Mouse (Mus musculus): ENCODE data around the gene Gm4894. TPM values are rescaled to one million over a fixed set of nuclear protein-coding genes. Genes with fewer than 3 reads are reported as not detected.

Gene Gm4894
- polyA plus RNA-seq, 1 experiment: not detected

- H3K27me3 ChIP-seq (ENCODE audit: control insufficient read depth, insufficient read depth, low read length): no peaks in the 10 kb centered on the region
Measured at GRCm38 (mm10) chr9:49229054-49229453, 21.3 kb upstream of the Gm4894 start.

GRCm38 (mm10) chr9:49246839-49247238, 3.5 kb upstream of the Gm4894 start:
- no peak for TF ChIP-seq POLR2A (IDR thresholded peaks at IDR 0.05; ENCODE audit: low read depth, low read length)
- peak; percentile 48; the same call in 1 of the 2 replicates for TF ChIP-seq CTCF (IDR thresholded peaks at IDR 0.05; ENCODE audit: extremely low read depth, insufficient read length, insufficient replicate concordance, low read depth, low read length)
- Histone ChIP-seq H3K4me3 (ENCODE audit: low read depth, low read length) (no peak overlapping the region), H3K27me3 (ENCODE audit: control insufficient read depth, insufficient read depth, low read length) (no peaks in the 10 kb centered on the region), H3K36me3 (ENCODE audit: control insufficient read depth, insufficient read depth, low read length) (no peaks in the 10 kb centered on the region), H3K4me1 (ENCODE audit: control insufficient read depth, insufficient read depth, insufficient read length, low read length) (no peaks in the 10 kb centered on the region), H3K27ac (ENCODE audit: insufficient read depth, low read depth, low read length) (no peak overlapping the region)
- WGBS: 24% methylated on average over 7 of the region's 7 CpGs

More at GRCm38 (mm10) chr9:49229054-49229453, 21.3 kb upstream of the Gm4894 start:
- 73% methylated on average over 2 of the region's 2 CpGs for WGBS
- no peak for TF ChIP-seq CTCF (IDR thresholded peaks at IDR 0.05; ENCODE audit: extremely low read depth, insufficient read length, insufficient replicate concordance, low read depth, low read length)
- TF ChIP-seq POLR2A (IDR thresholded peaks at IDR 0.05; ENCODE audit: low read depth, low read length): no peak
- Histone ChIP-seq H3K36me3 (ENCODE audit: control insufficient read depth, insufficient read depth, low read length) (no peaks in the 10 kb centered on the region), H3K27ac (ENCODE audit: insufficient read depth, low read depth, low read length) (no peak overlapping the region), H3K4me3 (ENCODE audit: low read depth, low read length) (no peak overlapping the region), H3K4me1 (ENCODE audit: control insufficient read depth, insufficient read depth, insufficient read length, low read length) (no peaks in the 10 kb centered on the region)

DNA sequence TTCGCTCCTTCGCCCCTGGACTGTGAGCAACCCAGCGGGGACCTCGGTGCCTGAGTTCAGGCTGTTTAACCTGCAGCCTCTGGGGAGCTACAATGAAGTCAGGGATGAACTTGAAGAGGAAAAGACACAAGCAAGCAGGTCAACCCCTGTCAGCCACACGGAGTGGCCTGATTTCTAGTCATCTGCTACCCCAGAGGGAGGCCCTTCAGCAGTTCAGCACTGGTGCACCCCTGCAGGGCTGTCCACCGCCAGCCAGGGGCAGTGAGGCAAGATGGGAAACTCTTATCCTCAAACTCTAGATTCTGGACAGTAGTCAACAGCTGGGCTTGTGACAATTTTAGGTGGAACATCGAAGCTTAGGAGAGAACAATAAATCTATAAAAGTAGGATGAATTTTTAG, 18.6 kb downstream of the Gm4894 start:
- Histone ChIP-seq H3K4me3 (ENCODE audit: low read depth, low read length) (no peak overlapping the region), H3K27ac (ENCODE audit: insufficient read depth, low read depth, low read length) (no peak overlapping the region), H3K4me1 (ENCODE audit: control insufficient read depth, insufficient read depth, insufficient read length, low read length) (no peaks in the 10 kb centered on the region), H3K36me3 (ENCODE audit: control insufficient read depth, insufficient read depth, low read length) (no peaks in the 10 kb centered on the region), H3K27me3 (ENCODE audit: control insufficient read depth, insufficient read depth, low read length) (no peaks in the 10 kb centered on the region)
- 80% methylated on average over 7 of the region's 7 CpGs for WGBS
- TF ChIP-seq POLR2A (IDR thresholded peaks at IDR 0.05; ENCODE audit: low read depth, low read length) (no peak), CTCF (IDR thresholded peaks at IDR 0.05; ENCODE audit: extremely low read depth, insufficient read length, insufficient replicate concordance, low read depth, low read length) (no peak)

- no peaks in the 10 kb centered on the region for H3K27me3 ChIP-seq (ENCODE audit: control insufficient read depth, insufficient read depth, low read length)
- no peak overlapping the region for H3K27ac ChIP-seq (ENCODE audit: insufficient read depth, low read depth, low read length)
- no peak for TF ChIP-seq POLR2A (IDR thresholded peaks at IDR 0.05; ENCODE audit: low read depth, low read length)
- TF ChIP-seq CTCF (IDR thresholded peaks at IDR 0.05; ENCODE audit: extremely low read depth, insufficient read length, insufficient replicate concordance, low read depth, low read length): no peak
- H3K4me3 ChIP-seq (ENCODE audit: low read depth, low read length): no peak overlapping the region
- WGBS: 70% methylated on average over 7 of the region's 7 CpGs
- no peaks in the 10 kb centered on the region for H3K4me1 ChIP-seq (ENCODE audit: control insufficient read depth, insufficient read depth, insufficient read length, low read length)
- no peaks in the 10 kb centered on the region for H3K36me3 ChIP-seq (ENCODE audit: control insufficient read depth, insufficient read depth, low read length)
Measured at GRCm38 (mm10) chr9:49273566-49273965, 23.2 kb downstream of the Gm4894 start.

DNA sequence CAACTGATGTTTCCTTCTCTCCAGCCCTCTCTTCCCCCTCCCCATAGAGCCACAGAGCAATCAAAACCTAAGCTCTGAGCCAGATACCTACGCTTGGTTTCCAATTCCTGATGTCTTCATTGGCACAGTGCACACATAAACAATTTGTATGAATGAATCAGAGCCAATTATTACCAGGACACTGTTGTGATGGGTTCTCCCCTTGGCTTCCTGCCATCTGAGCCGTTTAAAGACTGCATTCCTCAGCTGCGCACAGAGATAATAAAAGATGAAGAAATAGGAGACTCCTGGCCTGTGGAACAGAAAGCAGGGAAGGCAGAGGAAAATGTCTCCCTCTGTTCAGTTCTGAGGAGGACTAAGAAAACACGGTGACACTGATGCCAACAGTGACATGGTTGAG, 25.6 kb downstream of the Gm4894 start:
- Histone ChIP-seq H3K27me3 (ENCODE audit: control insufficient read depth, insufficient read depth, low read length) (no peaks in the 10 kb centered on the region), H3K4me1 (ENCODE audit: control insufficient read depth, insufficient read depth, insufficient read length, low read length) (no peaks in the 10 kb centered on the region), H3K4me3 (ENCODE audit: low read depth, low read length) (no peak overlapping the region), H3K36me3 (ENCODE audit: control insufficient read depth, insufficient read depth, low read length) (no peaks in the 10 kb centered on the region), H3K27ac (ENCODE audit: insufficient read depth, low read depth, low read length) (no peak overlapping the region)
- WGBS: 43% methylated on average over 4 of the region's 4 CpGs
- no peak for TF ChIP-seq CTCF (IDR thresholded peaks at IDR 0.05; ENCODE audit: extremely low read depth, insufficient read length, insufficient replicate concordance, low read depth, low read length)
- no peak for TF ChIP-seq POLR2A (IDR thresholded peaks at IDR 0.05; ENCODE audit: low read depth, low read length)

DNA sequence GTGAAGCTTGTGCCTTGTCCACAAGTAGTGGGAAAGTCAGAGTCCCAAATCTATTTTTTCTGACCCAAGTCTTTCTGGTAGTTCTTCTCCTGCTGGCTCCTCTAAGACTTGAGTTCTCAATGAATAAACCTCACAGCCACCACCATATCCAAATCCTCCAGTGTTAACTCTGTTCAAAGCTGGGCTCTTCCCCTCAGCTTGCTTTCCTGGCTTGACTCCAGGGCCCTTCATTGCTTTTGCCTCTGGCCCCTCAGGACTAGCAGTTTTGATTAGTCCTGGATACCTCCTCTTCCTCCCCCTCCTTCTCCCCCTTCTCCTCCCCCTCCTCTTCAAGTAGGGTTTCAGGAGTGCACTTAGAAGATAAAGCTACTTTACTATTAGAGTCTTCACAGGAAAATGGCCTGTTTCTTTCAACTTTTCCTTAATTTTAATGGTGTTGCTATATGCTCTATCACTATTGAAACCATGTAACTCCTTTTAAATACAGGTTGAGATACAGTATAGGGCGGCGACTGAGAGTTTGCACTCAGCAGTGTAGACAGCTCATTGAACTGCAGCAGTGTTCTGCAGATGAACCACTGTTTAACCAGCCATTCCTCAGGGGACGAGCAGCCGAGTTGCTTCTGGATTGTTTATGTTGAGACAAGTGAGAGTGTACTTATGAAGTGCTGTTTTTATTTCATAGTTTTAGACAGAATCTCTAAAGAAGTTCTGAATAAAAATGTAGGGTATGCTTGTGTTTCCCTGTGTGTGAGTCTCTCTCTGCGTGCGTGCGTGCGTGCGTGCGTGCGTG, 26.4 kb downstream of the Gm4894 start:
- 75% methylated on average over 11 of the region's 11 CpGs for WGBS
- TF ChIP-seq POLR2A (IDR thresholded peaks at IDR 0.05; ENCODE audit: low read depth, low read length) (no peak), CTCF (IDR thresholded peaks at IDR 0.05; ENCODE audit: extremely low read depth, insufficient read length, insufficient replicate concordance, low read depth, low read length) (no peak)
- no peaks in the 10 kb centered on the region for H3K36me3 ChIP-seq (ENCODE audit: control insufficient read depth, insufficient read depth, low read length)
- no peak overlapping the region for H3K4me3 ChIP-seq (ENCODE audit: low read depth, low read length)
- no peak overlapping the region for H3K27ac ChIP-seq (ENCODE audit: insufficient read depth, low read depth, low read length)
- no peaks in the 10 kb centered on the region for H3K4me1 ChIP-seq (ENCODE audit: control insufficient read depth, insufficient read depth, insufficient read length, low read length)
- H3K27me3 ChIP-seq (ENCODE audit: control insufficient read depth, insufficient read depth, low read length): no peaks in the 10 kb centered on the region

GRCm38 (mm10) chr9:49295101-49295500, 44.8 kb downstream of the Gm4894 start:
- TF ChIP-seq POLR2A (IDR thresholded peaks at IDR 0.05; ENCODE audit: low read depth, low read length) (no peak), CTCF (IDR thresholded peaks at IDR 0.05; ENCODE audit: extremely low read depth, insufficient read length, insufficient replicate concordance, low read depth, low read length) (no peak)
- 55% methylated on average over 1 of the region's 1 CpGs for WGBS

More at GRCm38 (mm10) chr9:49295101-49295500, 44.8 kb downstream of the Gm4894 start:
- no peaks in the 10 kb centered on the region for H3K27me3 ChIP-seq (ENCODE audit: control insufficient read depth, insufficient read depth, low read length)
- no peak overlapping the region for H3K4me3 ChIP-seq (ENCODE audit: low read depth, low read length)
- no peak overlapping the region for H3K27ac ChIP-seq (ENCODE audit: insufficient read depth, low read depth, low read length)
- no peaks in the 10 kb centered on the region for H3K4me1 ChIP-seq (ENCODE audit: control insufficient read depth, insufficient read depth, insufficient read length, low read length)
- H3K36me3 ChIP-seq (ENCODE audit: control insufficient read depth, insufficient read depth, low read length): no peaks in the 10 kb centered on the region
